Mouse (Mus musculus): Measurements from ENCODE around the gene Fsd1l. TPM values are rescaled to one million over a fixed set of nuclear protein-coding genes. Genes with fewer than 3 reads are reported as not detected.

Gene Fsd1l
- 0.20 TPM in 1 of 2 replicates, not detected in the other for polyA plus RNA-seq (2012; ENCODE audit: low replicate concordance)

GRCm38 (mm10) chr4:53631316-53632010 is at the start of gene Fsd1l:
TSS of gene Fsd1l (plus strand) at chr4:53631471.

GRCm38 (mm10) chr4:53713704-53714050 is 82.4 kb downstream of the Fsd1l start, which contains the start of gene Fktn:
TSS of gene Fktn (plus strand) at chr4:53713998.

Other genes with a start within 250 kb of the Fsd1l start
- 4.1 and 12.5 TPM in 2 replicates for gene Slc44a1, start 191.1 kb upstream of the Fsd1l start, polyA plus RNA-seq (2012; ENCODE audit: low replicate concordance)
- 0.18 and 0.65 TPM in 2 replicates for gene Fktn, start 82.5 kb downstream of the Fsd1l start, polyA plus RNA-seq (2012; ENCODE audit: low replicate concordance)
- 0.03 TPM in 1 of 2 replicates, not detected in the other for gene Tal2, start 148.2 kb downstream of the Fsd1l start, polyA plus RNA-seq (2012; ENCODE audit: low replicate concordance)
- gene Tmem38b, start 194.6 kb downstream of the Fsd1l start, polyA plus RNA-seq (2012; ENCODE audit: low replicate concordance) = 17.7 and 17.8 TPM in 2 replicates

Data from hematopoietic multipotent progenitor cell, adult 10-12 weeks (in vitro differentiated cells).